Mouse (Mus musculus) layer of hippocampus, postnatal 25 days (tissue): ENCODE results near the gene Mob3b. TPM values are rescaled to one million over a fixed set of nuclear protein-coding genes. Genes with fewer than 3 reads are reported as not detected.

Experiments
- DNase-seq, 2 experiments: peaks; one replicate each; pipeline ENCODE4 v3.0.0; 2022; ENCODE audit warnings: mixed read lengths in 2 of 2, low spot score in 1 of 2; ENCODE audit errors: extremely low spot score in 1 of 2
- total RNA-seq, 2 experiments: library from RNA; stranded (reverse); gene quantifications; 2 replicates each; pipeline ENCODE4 v1.2.3; 2021

Gene Mob3b
- total RNA-seq, 2 experiments from 2014 or later: 6.4 to 8.1 TPM

DNA sequence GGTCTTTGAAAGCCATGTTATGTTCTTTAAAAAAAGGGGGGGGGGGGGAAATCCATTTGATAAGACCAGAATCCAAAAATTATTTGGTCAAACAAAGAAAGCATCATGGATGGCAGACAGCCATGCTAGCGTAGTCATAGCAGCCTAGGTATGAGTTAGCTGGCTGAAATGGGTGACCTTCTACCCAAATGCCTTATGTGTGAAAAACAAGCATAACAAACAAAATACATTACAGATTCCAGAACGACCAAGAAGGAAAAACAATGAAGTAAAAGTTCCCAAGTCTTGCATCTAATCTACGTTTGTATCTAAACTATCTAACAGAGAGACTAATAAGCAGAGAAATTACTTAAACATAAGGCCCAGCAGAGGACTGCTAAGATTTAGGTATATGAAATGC is 6.6 kb downstream of the Mob3b start:
- DNase-seq: no peak

DNA sequence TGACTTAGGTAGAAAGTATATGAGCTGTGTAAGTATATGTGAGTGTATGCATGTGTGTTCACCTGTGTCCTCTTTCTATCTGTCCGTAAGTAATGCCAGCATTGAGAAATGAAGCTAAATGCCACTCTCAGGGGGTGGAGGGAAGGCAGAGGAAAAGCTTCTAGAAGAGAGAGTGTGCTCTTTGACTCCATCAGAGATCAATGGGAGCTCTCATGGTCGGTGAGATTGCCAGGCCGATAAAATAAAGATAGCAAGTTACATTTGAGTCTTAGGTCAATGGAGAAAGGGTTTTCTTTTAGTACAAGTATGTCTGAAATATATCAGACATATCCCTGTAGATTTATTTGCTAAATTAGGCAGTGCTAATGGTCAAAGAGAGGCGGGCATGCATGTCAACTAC is 9.0 kb downstream of the Mob3b start:
- DNase-seq: no peak

DNA sequence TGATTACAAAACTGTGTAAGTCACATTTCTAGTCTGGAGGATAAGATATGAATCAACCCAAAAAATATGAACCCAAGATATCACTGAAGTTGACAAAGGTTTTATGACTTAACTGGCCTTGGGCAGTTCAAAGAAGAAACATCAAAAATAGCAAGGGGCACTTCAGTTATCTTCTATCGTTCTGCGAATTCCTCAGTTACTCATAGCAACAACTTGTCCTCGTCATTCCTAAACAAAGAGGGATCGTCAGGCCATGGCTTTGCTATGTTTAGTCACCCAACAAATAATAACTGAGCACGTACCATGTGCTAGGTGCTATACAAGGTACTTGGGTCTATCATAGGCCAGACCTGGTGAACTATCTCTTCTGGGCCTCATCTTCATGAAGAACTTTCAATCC is 10.7 kb downstream of the Mob3b start:
- no peak for DNase-seq

DNA sequence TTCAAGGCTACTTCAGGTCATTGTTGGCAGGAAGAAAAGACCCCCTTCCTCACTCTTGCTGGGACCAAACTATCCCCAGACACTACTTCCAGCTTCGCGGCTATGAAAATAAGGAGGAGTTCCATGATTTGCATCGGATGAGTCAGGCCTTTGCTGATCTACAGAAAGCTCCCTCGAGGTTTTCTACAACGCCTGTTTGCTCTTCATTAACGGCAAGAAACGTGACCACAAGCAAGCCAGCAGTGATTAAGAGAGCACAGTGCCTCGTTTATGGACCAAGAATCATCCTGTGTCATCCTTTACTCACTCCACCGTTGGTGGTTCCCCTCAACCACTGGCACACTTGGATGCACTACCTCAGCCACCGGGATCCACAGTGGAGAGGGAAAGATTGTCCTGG is 11.6 kb downstream of the Mob3b start:
- DNase-seq: no peak

DNA sequence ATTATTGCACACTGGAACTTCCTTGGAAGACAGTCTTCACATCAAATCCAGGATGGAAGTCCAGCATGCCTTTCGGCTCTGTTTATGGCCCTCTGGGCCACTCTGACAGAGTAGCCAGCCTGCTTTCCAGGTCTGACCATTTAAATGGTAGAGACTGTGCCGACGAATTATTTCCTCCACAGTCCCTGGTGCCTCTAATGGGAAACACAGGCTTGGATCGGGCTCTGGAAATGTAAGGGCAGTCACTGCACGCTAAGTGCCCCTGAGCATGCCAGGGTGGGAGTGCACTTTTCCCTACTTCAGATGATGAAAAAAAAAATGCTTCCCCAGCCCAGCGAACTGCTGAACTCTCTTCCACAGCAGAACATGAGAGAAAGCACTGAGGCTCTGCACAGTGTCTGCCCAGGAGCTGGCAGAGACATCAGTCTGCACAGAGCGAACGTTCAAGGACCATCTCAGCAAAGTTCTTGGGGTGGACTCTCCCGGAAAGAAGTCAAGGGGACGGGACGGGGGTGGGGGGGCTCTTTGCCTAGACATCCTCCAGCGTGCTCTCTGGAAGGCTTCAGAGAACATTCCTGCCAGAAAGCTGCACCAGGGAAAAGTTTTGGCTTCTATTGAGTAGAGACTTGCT is 13.7 kb downstream of the Mob3b start:
- DNase-seq: no peak

DNA sequence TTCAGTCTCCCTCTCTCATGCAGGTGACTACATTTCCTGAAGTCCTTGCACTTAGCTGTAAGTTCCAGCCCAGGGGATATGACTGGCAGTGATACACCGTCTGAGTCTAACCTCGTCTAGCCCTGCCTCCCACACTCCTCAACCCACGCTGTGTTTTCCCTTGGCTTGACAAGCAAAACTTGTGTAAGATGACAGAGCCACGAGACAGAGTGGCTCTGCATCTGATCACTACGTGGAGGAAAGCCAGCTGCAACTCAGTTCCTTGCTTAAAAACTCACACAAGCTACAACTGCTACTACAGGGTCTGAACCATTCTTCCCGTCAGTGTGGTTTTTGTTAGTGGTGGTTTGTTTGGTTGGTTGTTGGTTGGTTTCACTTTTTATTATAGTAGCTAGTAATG is 17.0 kb downstream of the Mob3b start:
- DNase-seq: no peak

DNA sequence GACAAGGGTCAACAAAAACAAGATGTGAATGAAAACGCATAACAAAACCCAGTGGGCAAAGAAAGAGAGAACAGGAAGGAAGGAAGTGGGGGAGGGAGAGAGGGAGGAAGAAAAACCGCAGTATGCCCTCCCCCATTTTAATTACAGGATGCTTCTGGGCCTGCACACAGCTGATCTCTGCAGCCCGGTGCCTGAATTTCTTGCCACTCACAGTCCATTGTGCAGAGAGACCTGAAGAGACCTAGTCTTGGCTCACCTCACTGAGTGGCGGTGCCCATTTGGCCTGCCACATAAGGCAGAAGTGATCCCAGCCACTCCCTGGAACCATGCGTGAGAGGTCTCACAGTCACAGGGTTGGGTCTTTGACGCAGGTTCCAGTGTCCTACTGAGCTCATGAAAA is 19.2 kb downstream of the Mob3b start:
- no peak for DNase-seq

DNA sequence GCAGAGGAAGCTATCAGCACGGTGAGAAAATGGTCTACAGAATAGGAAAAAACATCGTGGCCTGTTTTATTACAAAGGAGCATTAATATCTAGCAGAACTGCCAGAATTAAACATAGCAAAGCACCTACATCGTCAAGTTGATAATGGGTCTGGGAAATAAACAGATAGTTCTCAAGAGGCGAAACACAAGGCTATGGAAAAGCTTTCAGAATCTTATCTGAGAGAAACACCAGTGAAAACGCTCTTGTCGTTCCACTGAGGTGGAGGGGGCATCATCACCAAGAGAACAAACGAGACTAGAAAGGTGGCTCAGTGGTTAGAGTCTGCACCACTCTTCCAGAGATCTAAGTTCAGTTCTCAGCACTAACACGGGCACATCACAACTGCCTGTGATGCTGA is 20.3 kb downstream of the Mob3b start:
- no peak for DNase-seq

DNA sequence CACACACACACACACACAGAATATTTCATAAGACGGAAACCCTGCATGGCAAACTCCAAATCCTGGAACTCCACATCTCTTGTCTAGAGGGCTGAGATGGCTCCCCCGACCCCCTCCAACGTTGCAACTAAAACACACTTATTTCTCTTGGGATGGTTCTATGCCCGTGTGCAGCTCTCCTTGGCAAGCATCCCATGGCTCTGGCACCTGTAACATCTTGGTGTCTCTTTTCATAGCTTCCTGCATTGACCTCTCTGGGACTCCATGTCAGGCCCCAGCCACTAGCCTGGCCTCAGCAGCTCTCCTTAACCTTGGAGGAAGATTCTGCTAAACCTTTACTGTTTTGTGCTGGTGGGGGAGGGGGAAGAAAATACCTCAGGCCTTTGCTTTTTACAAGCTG is 21.5 kb downstream of the Mob3b start:
- no peak for DNase-seq

DNA sequence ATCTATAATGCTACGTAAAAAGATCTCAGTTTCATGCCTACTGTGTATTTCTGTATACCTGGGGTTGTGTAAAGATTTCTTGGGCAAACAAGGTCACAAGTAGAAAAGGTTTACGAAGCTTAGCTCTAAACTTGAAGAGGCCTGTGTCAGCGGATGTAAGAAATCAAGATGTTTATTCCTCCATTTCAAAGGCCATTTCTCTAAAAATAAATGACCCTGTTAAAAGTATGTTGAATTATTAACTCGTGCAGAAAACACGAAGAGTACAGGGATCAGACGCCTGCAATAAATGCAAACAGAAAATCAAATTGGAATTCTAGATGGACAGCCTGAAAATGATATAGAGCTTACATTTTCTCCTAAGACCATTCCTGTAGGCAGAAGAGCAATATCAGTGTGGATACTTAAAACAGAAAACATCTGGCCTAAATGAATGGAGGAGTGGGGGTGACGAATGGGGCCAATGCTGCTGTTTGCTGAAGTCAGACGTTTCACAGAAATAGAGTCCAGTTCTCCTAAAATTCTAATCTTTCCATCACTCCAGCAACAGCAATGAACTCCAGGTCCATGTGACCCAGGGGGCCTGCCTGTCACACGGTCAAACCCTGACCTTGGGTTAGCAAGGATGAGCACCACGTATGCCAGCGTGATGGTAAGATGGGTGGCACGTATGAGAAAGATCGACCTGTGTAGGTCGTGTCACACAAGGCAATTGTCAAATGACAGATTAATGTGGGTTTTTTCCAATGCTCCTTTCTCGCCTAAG is 22.3 kb downstream of the Mob3b start:
- DNase-seq: no peak

DNA sequence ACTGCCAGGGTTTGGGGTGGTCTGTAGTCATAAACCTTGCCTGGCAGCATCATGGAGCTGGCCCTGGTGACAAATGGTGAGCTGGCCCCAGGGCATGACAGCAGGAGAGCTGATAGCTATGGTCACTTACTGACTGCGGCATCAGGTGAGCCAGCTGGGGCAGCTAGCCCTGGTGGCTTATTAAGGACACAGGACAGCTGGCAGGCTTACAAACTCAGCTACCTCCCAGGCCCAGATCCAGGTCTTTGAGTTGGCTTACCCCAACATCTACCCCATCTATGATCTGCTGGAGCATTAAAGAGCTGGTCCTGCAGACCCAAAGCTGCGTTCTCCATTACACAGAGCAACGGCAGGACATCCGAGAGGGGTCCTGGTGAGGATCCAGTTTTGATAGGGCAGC is 23.9 kb downstream of the Mob3b start:
- no peak for DNase-seq

DNA sequence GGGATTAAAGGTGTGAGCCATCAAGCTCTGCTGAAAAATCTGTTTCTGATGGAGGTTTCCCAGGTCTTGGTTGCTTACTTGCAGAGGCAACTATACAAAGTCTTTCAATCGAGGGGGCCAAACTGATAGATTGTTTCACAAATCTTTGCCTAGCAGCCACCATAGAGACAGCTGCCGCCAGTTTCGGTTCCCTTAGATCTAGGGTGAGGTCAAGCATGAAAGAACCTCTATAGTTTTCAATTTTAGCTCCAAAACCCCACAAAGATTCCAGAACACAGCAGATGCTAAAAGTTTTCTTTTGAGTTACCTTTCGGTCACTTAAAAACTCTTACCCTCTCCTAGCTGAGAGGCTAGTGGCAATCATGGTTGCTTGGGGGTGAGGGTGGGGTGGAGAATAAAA is 25.7 kb downstream of the Mob3b start:
- DNase-seq: no peak

DNA sequence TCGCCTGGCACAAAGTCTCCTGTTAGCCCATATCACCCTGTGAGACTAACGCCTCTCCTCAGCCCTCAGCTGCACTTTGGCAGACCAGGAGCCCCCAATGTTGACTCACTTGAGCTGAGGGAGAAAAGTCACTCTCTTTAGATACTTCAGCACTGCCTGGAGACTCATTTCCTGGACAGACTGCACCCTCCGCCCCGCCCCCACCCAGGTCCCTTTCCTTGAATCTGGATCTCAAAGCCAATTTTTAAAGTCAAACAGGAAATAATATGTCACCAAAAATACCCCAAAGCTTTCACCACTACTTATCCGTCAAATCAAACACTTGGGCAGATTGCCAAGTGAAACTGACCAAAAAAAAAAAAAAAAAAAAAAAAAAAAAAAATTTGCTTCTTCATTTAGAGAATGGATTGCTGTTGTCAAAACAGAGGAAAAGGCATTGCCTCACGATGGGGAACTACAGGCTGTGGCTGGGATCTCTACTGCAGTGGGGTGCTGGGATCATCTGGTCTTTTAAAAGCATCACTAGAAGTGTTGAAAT is 26.8 kb downstream of the Mob3b start:
- DNase-seq: no peak

DNA sequence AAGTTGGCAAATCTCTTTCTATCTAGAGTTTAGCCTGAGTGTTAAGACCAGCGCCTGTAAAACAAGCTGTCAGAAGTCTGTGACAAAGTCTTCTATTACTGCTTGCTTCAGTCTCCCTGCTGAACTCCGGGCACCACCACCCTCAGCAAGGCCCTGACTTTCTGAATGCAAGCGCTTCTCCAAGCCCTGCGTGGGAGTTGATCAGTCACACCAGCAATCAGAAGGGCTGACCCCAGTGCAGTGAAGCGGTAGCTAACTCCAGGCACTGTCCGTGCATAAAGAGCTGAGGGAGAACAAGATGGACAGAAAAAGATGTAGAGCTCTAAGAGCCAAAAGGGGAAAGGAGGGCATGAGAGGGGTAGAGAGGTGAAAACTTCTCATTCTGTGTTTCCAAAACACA is 29.5 kb downstream of the Mob3b start:
- DNase-seq: no peak

DNA sequence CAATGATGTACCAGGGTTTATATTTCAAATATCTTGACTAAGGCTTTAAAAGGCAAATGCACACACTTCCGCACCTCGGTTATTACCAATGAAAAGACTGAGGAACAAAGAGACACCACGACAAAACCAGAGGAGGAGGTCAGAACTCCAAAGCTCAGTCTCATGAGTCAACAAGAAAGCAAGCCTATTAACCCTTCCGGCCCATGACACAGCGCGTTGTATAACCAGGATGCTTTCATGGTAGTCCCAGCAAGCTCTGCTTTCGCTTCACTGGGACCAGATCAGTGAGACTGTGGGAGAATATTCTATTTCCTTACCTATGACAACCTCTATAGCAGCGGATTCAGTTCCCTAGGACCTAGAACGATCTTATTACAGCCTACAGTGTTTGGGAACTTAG is 30.5 kb downstream of the Mob3b start:
- DNase-seq: no peak

DNA sequence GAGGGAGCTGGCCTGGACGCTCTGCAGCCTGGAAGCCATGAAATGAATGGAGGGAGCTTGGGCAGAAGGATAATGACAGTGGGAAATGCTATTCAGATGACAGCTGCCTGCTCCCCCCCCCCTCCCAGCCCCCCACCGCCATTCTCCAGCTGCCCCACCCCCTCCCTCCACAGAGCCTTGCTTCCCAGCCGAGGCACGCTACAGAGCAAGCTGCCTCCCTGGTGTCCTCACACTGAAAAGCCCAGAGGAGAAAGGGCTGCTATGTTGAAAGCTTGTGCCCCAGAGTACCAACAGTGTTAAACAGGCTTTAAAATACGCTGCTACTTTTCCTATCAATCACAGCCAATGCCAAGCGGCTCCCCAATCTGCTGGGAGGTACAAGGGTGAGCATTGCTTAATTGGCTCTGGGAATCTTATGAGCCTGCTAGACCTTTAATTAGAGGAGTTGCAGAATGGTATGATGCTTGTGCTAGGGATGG is 31.9 kb downstream of the Mob3b start:
- DNase-seq: no peak

DNA sequence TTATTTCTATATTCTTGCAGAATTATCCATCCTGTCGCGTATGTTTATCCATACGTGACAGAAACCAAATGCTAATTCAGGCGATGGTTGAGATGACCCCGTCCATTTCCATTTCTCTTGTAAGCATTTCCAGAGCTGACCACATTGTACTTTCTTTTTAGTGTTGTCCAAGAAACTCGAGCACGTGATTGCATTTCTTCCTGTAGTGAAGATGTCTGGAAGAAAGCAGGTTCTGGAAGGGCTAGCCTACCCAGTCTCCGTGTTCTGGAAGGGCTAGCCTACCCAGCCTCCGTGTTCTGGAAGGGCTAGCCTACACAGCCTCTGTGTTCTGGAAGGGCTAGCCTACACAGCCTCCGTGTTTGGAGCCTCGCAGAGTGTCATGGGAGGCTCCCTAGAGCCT is 33.3 kb downstream of the Mob3b start:
- no peak for DNase-seq

DNA sequence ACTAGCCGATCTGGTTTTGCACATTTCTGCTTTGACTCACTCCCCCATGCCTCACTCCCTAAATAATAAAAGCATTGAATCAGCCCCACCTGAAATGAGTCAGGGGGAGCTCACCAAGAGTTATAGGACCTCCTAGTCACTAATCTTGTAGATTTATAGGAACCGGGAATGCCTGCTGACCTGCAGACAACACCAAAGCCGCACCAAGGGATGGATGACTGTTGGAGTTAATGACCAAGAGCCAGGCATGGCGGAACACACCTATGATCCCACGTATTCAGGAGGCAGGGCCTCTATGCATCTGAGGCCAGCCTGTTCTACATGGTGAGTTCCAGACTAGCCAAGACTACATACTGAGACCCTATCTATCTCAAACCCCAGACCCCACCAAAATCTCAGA is 34.2 kb downstream of the Mob3b start:
- no peak for DNase-seq

DNA sequence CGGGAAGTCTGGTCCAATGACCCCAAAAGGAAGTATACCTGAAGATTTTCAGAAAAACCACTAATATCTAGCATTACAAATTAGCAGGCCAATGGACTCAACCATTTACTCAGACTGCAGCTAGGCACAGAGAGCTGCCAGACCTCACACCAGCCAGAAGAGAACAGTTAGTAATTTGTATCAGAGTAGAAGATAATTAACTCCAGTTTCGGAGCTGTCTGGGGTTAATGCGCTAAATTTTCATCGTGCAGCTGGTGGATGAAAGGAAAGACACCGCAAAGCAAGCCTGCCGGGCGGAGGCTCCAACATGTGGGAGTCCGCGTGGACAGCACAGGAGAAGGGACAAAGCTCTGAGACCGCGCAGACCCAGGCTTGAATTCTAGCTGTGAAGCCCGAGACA is 36.2 kb downstream of the Mob3b start:
- DNase-seq: no peak

DNA sequence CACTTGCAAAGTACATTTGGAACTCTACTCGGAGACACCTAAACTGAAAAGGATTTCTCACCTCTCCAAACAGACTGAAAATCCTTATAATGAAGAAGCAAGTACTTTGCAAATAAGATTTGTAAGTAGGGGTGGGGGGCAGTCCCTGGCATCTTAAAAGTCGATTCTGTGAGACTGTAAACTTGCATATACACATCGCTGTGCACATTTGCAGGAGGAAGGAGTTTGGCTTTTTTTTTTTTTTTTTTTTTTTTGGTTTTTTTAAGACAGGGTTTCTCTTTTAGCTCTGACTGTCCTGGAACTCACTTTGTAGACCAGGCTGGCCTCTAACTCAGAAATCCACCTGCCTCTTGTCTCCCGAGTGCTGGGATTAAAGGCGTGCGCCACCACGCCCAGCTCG is 36.7 kb downstream of the Mob3b start:
- DNase-seq: no peak

DNA sequence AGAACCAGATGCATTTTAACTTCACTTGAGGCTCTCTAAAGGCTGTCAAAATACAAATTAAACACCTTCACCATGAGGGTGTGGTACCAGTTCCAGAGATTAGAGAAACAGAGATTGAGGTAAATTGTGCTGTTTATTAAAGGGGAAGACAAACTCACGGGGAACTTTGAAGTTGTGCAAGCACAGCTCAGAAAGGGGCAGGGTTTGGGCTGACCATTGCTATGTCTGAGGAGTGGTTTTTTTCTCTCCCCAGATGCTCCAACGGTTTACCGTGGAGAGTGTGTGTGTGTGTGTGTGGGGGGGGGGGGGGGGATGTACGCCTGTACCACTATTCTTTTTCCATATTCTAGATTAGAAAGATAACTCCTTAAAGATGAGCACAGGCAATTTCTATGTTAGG is 37.1 kb downstream of the Mob3b start:
- no peak for DNase-seq

DNA sequence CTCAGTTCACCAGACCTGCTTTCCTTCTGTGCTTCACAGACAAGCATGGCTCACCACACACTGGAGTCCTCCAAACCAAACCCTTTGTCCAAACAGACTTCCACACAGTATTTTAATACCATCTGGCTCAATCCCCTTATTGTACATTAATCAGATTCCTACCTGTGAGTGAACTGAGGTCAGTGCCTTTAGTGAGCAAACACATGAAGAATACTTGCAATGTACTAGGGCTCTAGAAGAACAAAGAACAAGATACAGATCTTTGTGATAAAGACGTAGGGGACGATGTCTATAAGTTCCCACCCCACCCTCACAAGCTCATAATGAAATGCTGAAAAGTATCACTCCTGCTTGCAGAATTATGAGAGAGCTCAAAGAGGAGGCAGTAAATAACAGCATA is 38.4 kb downstream of the Mob3b start:
- DNase-seq: no peak
